Mouse (Mus musculus) embryonic facial prominence, embryonic 12.5 days (tissue): ENCODE measurements around the gene Crtc1. TPM values are rescaled to one million over a fixed set of nuclear protein-coding genes. Genes with fewer than 3 reads are reported as not detected.

Experiments
- ATAC-seq: fragments of 200-750 bp; cut with Nextera tagmentation; 2 replicates; pipeline ENCODE4 v1.8.0; 2017; ENCODE audit not compliant: insufficient number of reproducible peaks, insufficient read depth, low FRiP score, low TSS enrichment
- H3K27ac ChIP-seq: fragments of 300-500 bp; sonication (generic); 2 replicates; pipeline ENCODE4 v1.5.1; 2016; ENCODE audit warnings: mild to moderate bottlenecking
- H3K27me3 ChIP-seq: fragments of 300-500 bp; sonication (generic); 2 replicates; pipeline ENCODE4 v1.6.1; 2016; ENCODE audit warnings: mild to moderate bottlenecking, moderate library complexity
- H3K36me3 ChIP-seq: fragments of 300-500 bp; sonication (generic); 2 replicates; pipeline ENCODE4 v1.6.1; 2016; ENCODE audit warnings: mild to moderate bottlenecking
- H3K4me1 ChIP-seq: fragments of 300-500 bp; sonication (generic); 2 replicates; pipeline ENCODE4 v1.6.1; 2016
- H3K4me2 ChIP-seq: fragments of 300-500 bp; sonication (generic); replicated peaks from 2 replicates; pipeline ENCODE4 v1.6.1; 2016; ENCODE audit warnings: mild to moderate bottlenecking, moderate library complexity
- H3K4me3 ChIP-seq: fragments of 300-500 bp; sonication (generic); 2 replicates; pipeline ENCODE4 v1.5.1; 2016; ENCODE audit warnings: mild to moderate bottlenecking
- H3K9ac ChIP-seq: fragments of 300-500 bp; sonication (generic); 2 replicates; pipeline ENCODE4 v1.6.1; 2016; ENCODE audit warnings: mild to moderate bottlenecking, moderate library complexity
- H3K9me3 ChIP-seq: fragments of 300-500 bp; sonication (generic); 2 replicates; pipeline ENCODE4 v1.6.1; 2016; ENCODE audit warnings: mild to moderate bottlenecking, moderate library complexity
- WGBS: fragments of 180-500 bp; shearing (Covaris S2); methylation state at CpG from one replicate; pipeline ENCODE4 v1.1.7; 2016; 5-methylcytosine and 5-hydroxymethylcytosine counted together
- polyA plus RNA-seq: library from polyadenylated mRNA; unstranded; fragments of >200 nt; fragmentation: Nextera tagmentation; extraction: Ambion mirVana; gene quantifications from 2 replicates; pipeline ENCODE4 v1.2.1, GENCODE M21; 2016

Gene Crtc1
- 22.1 and 24.1 TPM in 2 replicates for polyA plus RNA-seq

- peak within 1 kb of the TSS; percentile 80 for H3K9ac ChIP-seq
- H3K9me3 ChIP-seq = no peaks in the 10 kb centered on the region
- peak within 1 kb of the TSS; percentile 76 for H3K27ac ChIP-seq
- WGBS = under 1% methylated on average over 70 of the region's 70 CpGs
- peak within 1 kb of the TSS; percentile 86 for H3K4me2 ChIP-seq
- ATAC-seq = peak; percentile 98
- no peaks in the 10 kb centered on the region for H3K27me3 ChIP-seq
- peak within 1 kb of the TSS; percentile 68 for H3K4me3 ChIP-seq
- peaks cover 18% of the 10 kb centered on the region for H3K4me1 ChIP-seq
- H3K36me3 ChIP-seq = no peaks in the 10 kb centered on the region
These were observed at the start of gene Crtc1 for GRCm38 (mm10) chr8:70439055-70439847. Gene Crtc1 (minus strand): TSS chr8:70439579.

- Histone ChIP-seq H3K9me3 (no peaks in the 10 kb centered on the region), H3K4me2 (peak overlapping the region; percentile 72), H3K27ac (peak overlapping the region; percentile 31), H3K4me3 (peak overlapping the region; percentile 30), H3K36me3 (no peaks in the 10 kb centered on the region), H3K27me3 (peaks cover 87% of the 10 kb centered on the region), H3K9ac (peak overlapping the region; percentile 36; the same call in 1 of the 2 replicates), H3K4me1 (peaks cover 73% of the 10 kb centered on the region)
- no peak for ATAC-seq
- under 1% methylated on average over 14 of the region's 14 CpGs for WGBS
These were observed 49.6 kb upstream of the Crtc1 start for GRCm38 (mm10) chr8:70488931-70489470.

- Histone ChIP-seq H3K27ac (peak overlapping the region; percentile 4; the same call in 1 of the 2 replicates), H3K27me3 (peaks cover 80% of the 10 kb centered on the region), H3K4me3 (peak overlapping the region; percentile 30), H3K9me3 (no peaks in the 10 kb centered on the region), H3K4me2 (peak overlapping the region; percentile 72), H3K36me3 (no peaks in the 10 kb centered on the region), H3K4me1 (peaks cover 65% of the 10 kb centered on the region), H3K9ac (peak overlapping the region; percentile 17; the same call in 1 of the 2 replicates)
- no peak for ATAC-seq
- 3% methylated on average over 55 of the region's 55 CpGs for WGBS
These were observed 48.8 kb upstream of the Crtc1 start for GRCm38 (mm10) chr8:70487993-70488796.

- Histone ChIP-seq H3K27ac (peak within 1 kb of the TSS; percentile 4; the same call in 1 of the 2 replicates), H3K9ac (peak within 1 kb of the TSS; percentile 38), H3K4me3 (peak within 1 kb of the TSS; percentile 39), H3K9me3 (no peaks in the 10 kb centered on the region), H3K27me3 (peaks cover 72% of the 10 kb centered on the region), H3K4me1 (peaks cover 55% of the 10 kb centered on the region), H3K4me2 (peak within 1 kb of the TSS; percentile 72), H3K36me3 (no peaks in the 10 kb centered on the region)
- WGBS = 5% methylated on average over 33 of the region's 33 CpGs
- no peak for ATAC-seq
These were observed 47.7 kb upstream of the Crtc1 start, which contains the start of gene Tmem59l for GRCm38 (mm10) chr8:70486941-70487520. Gene Tmem59l (minus strand): TSS chr8:70487358.

GRCm38 (mm10) chr8:70486191-70486681 is 46.9 kb upstream of the Crtc1 start:
- no peaks in the 10 kb centered on the region for H3K9me3 ChIP-seq
- H3K4me3 ChIP-seq = no peak overlapping the region
- no peak overlapping the region for H3K9ac ChIP-seq
- H3K36me3 ChIP-seq = no peaks in the 10 kb centered on the region
- ATAC-seq = no peak
- 42% methylated on average over 7 of the region's 7 CpGs for WGBS
- H3K27me3 ChIP-seq = peaks cover 65% of the 10 kb centered on the region
- H3K27ac ChIP-seq = no peak overlapping the region
- H3K4me2 ChIP-seq = 0 out of 2 replicates have a peak overlapping the region, but pooled peaks have one; percentile 72
- H3K4me1 ChIP-seq = peaks cover 47% of the 10 kb centered on the region

GRCm38 (mm10) chr8:70482943-70483342 is 43.6 kb upstream of the Crtc1 start:
- Histone ChIP-seq H3K4me2 (no peak overlapping the region), H3K27me3 (peaks cover 32% of the 10 kb centered on the region), H3K4me1 (peaks cover 18% of the 10 kb centered on the region), H3K9ac (no peak overlapping the region), H3K4me3 (no peak overlapping the region), H3K36me3 (no peaks in the 10 kb centered on the region), H3K27ac (no peak overlapping the region), H3K9me3 (no peaks in the 10 kb centered on the region)
- 61% methylated on average over 2 of the region's 2 CpGs for WGBS
- no peak for ATAC-seq

GRCm38 (mm10) chr8:70481908-70482307 is 42.5 kb upstream of the Crtc1 start:
- Histone ChIP-seq H3K27me3 (peaks cover 22% of the 10 kb centered on the region), H3K4me2 (no peak overlapping the region), H3K27ac (no peak overlapping the region), H3K9me3 (no peaks in the 10 kb centered on the region), H3K4me1 (peaks cover 18% of the 10 kb centered on the region), H3K36me3 (no peaks in the 10 kb centered on the region), H3K4me3 (no peak overlapping the region), H3K9ac (no peak overlapping the region)
- ATAC-seq = no peak
- 77% methylated on average over 3 of the region's 3 CpGs for WGBS

- peak overlapping the region; percentile 63 for H3K4me3 ChIP-seq
- H3K9me3 ChIP-seq = no peaks in the 10 kb centered on the region
- 0 out of 2 replicates have a peak overlapping the region, but pooled peaks have one; percentile 0 for H3K27ac ChIP-seq
- H3K27me3 ChIP-seq = 0 out of 2 replicates have a peak, but pooled peaks cover 2% of the 10 kb centered on the region
- H3K36me3 ChIP-seq = no peaks in the 10 kb centered on the region
- 2% methylated on average over 21 of the region's 21 CpGs for WGBS
- peaks cover 19% of the 10 kb centered on the region for H3K4me1 ChIP-seq
- H3K9ac ChIP-seq = peak overlapping the region; percentile 16; the same call in 1 of the 2 replicates
- peak; percentile 65 for ATAC-seq
- H3K4me2 ChIP-seq = peak overlapping the region; percentile 75
These were observed 38.0 kb upstream of the Crtc1 start for GRCm38 (mm10) chr8:70477269-70477982.

- peak; percentile 64 for ATAC-seq
- Histone ChIP-seq H3K9ac (peak within 1 kb of the TSS; percentile 82), H3K4me3 (peak within 1 kb of the TSS; percentile 63), H3K27ac (peak within 1 kb of the TSS; percentile 26; the same call in 1 of the 2 replicates), H3K9me3 (no peaks in the 10 kb centered on the region), H3K36me3 (no peaks in the 10 kb centered on the region), H3K27me3 (no peaks in the 10 kb centered on the region), H3K4me2 (peak within 1 kb of the TSS; percentile 75), H3K4me1 (peaks cover 19% of the 10 kb centered on the region)
- WGBS = under 1% methylated on average over 53 of the region's 53 CpGs
These were observed 37.2 kb upstream of the Crtc1 start, which contains the start of gene Klhl26 for GRCm38 (mm10) chr8:70476333-70477268. Gene Klhl26 (minus strand): TSS chr8:70476968.

GRCm38 (mm10) chr8:70471856-70472255 is 32.5 kb upstream of the Crtc1 start:
- Histone ChIP-seq H3K4me1 (peaks cover 23% of the 10 kb centered on the region), H3K27ac (no peak overlapping the region), H3K27me3 (no peaks in the 10 kb centered on the region), H3K9ac (no peak overlapping the region), H3K4me3 (no peak overlapping the region), H3K36me3 (0 out of 2 replicates have a peak, but pooled peaks cover 2% of the 10 kb centered on the region), H3K9me3 (no peaks in the 10 kb centered on the region), H3K4me2 (no peak overlapping the region)
- 94% methylated on average over 7 of the region's 7 CpGs for WGBS
- ATAC-seq = no peak
